Mouse (Mus musculus): ENCODE results near the gene Abhd14b.

Gene Abhd14b

DNA sequence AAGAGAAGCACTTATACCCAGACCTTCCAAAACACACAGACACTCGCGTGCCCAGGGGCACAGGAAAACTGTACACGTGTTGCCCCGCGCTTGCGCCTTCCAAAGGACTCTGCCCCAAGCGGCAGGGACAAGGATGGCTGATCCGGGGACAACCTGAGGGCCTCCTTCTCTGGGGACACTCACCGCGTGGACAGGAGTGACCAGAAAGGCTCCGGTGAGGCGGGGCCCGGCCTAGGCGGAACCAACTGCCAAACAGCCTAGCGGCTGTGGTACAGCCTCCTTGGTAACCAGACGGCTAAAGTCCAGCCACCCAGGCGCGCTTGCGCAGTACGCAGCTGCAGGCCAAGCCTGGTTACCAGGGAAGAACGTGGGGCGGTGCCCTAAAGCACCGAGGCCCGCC, at the start of gene Abhd14b, which contains the start of gene Abhd14a:
Abhd14b (plus strand) TSS at position 112 of the 400 bp plus-strand sequence.
Abhd14a (minus strand) TSS at position 331 of the 400 bp plus-strand sequence.
- DNase-seq: peak; percentile 98

- DNase-seq: no peak
These were observed 49.5 kb upstream of the Abhd14b start for GRCm38 (mm10) chr9:106397733-106398132.

DNA sequence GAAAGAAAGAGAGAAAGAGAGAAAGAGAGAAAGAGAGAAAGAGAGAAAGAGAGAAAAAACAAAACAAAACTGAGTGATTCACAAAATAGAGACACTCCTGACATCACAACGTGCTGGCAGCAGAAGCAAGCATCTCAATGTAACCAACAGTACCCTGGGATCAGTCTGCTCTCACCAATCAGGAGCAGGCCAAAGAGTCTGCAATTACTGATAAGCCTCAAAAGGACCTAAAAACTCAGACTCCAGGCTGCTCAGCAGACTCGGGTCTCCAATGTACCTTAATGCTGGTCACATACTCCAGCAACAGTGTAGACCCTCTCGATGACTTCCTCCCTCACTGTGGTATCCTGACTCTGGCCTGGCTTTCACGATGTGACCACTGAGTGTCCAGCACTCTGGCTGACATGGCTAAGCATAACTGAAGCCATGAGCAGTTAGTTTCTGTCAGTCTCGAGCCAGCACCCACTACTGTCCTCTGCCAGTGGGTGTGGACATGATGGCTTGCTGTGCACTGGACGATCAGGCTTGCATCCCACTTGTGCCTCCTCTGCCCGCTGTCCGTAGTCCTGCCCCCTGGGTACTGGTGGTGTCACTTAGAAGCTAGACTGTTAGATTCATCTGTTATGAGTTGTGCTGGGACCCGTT, 48.5 kb upstream of the Abhd14b start:
- no peak for DNase-seq

DNA sequence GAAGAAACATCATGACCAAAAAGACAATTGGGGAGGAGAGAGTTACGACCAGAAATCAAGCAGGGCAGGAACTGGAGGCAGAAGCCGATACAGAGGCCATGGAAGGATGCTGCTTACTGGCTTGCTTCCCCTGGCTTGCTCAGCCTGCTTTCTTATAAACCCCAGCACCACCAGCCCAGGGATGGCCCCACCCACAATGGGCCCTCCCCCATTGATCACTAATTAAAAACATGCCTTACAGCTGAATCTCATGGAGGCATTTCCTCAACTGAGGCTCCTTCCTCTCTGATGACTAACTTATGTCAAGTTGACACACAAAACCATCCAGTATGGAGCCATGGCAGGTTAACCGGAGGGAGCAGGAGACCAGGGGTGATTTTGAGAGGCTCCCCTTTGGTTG, 47.5 kb upstream of the Abhd14b start:
- DNase-seq: no peak

- DNase-seq: no peak
These were observed 45.1 kb upstream of the Abhd14b start for GRCm38 (mm10) chr9:106402149-106402548.

DNA sequence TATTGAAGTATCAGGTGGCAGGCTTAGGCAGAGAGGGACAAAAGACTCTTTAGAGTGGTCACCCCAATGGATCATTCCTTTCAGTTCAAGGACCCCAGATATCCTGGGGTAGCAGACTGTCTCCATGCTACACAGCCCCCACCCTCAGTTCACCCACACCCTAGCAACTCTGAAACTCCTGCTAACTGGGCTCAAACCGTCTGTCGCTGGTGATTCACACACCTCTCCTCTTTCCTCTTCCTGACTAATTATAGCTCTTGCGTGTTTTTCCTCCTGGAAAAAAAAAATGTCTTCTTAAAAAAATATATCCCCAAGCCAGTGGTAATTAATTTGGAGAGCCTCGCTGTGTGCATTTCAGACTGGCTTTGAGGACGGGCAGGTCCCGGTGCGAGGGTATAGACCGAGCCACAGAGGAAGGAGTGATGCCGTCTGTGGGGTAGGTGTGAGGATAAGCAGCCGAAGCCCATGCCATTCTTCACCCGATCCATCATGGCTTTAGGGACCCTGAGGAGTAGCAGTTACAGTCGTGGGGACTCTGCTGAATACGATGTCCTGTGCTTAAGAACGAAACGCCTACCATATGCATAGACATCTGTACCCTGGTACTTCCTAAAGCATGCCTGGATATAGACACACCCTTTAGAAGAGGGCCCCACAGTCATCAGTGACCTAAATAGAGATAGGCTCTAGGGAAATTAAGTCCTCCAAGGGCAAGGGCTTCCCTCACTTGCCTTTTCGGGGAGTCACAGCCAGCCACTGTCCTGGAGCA, 44.5 kb upstream of the Abhd14b start:
- DNase-seq: no peak

DNA sequence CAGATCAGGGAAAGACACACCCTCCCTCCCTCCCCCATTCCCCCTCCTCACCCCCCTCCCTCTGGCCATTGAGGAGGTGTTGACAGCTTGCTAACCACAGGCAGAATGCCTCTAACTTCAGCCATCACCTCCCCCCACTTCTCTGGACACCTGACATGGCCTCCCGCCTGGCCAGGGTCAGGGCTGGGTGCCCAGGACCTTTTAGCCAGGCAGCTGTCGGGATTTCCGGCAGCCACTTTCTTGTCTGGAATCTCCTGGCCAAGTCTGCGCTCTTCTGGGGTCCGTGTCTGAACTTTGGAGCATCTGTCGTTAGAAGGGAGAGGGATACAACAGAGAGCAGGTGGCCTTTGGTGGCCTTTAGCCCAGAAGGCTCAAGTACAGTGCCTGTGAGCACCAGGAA, 42.0 kb upstream of the Abhd14b start:
- DNase-seq: no peak

DNA sequence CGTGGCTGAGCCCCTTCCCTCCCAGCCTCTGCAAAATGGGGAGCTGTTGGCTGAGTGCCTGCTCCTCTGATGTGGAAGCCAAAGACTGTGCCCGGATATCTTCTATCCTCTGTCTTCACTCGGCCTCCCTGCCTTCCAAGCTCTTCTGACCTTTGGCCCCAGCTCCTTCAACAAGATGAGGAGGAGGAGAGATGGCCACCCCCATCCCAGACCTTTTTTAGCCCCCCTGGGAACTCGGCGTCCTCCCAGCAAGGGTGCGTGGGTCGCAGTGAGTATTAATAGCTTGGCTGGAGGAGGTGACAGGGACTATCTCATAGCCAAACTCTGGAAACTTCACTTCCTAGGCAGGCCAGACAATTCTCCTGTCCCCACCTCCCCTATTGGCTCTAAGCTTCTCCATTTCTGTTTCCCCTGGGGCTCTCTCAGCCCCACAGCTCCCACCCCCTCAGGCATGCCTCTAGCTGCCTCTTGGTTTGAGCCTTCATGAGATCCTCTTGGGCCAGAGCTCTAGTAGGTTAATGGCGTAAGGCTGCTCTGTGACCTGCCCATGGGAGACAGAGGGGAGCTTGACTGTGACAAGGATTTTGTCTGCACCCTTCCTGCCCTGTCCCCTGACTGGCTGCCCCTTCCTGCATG, 40.7 kb upstream of the Abhd14b start:
- DNase-seq: no peak

- DNase-seq: no peak
These were observed 38.2 kb upstream of the Abhd14b start for GRCm38 (mm10) chr9:106409096-106409495.

DNA sequence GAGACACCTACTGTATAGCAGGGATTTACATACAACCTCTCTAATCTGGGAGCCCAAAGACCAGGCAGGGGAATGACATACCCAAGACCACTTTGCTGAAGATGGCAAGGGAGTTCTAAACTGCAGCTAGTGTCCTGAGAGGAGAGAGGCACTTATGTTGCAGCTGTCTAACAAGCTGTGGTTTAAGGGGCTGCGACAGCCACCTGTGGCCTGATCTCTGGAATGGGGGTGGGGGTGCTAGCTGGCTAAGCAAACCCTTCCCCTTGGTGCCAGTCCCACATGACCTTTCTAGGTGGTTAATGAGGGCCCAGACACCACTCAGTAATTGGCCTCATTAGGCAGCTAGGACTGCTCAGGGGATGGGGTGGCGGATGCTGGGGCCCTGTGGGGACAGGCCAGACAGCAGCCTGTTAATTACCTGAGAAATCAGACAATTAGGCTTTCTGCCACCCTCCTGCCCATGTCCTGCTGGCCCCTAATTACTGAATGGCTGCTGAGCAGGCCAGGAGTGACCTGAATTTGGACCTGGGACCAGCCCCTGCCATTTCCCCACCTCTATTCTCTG, 37.1 kb upstream of the Abhd14b start:
- DNase-seq: no peak

GRCm38 (mm10) chr9:106411091-106411594, 36.1 kb upstream of the Abhd14b start:
- no peak for DNase-seq

GRCm38 (mm10) chr9:106411729-106412128, 35.5 kb upstream of the Abhd14b start:
- DNase-seq: no peak

DNA sequence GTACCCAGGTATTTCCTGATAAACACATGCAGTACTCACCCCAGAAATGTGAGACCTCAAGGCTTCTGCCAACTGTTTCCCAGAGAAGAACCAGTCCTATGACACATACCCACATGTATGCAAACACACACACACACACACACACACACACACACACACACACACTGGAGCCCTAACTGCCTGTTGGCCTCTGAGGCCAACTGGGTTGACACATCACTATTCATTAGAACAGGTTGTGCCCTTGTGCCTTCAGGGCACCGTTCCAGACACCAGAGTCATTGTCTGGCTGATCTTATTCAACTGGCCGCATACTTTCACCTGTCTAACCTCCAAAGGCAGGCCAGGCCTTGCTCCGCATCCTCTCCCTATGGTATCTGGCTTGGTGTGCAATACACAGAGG, 35.0 kb upstream of the Abhd14b start:
- no peak for DNase-seq

DNA sequence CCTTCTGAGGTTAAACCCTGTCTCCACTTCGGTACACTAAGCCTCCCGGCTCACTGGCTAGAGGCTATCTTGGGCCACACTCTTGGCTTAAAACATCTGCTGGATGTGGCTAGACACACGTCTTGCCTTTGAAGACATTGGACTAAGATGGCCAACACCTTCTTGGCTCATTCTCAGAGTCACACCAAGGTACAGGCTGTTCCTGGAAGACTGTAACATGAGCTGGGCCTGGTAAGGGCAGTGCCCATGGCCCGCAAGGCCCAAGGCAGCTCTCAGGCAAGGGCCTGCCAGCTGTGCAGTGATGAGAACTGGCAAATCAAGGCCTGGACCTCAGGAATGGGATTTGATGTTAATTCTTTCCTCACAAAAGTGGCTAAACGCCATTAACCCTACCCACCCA, 33.7 kb upstream of the Abhd14b start:
- DNase-seq: no peak

GRCm38 (mm10) chr9:106416826-106417225, 30.4 kb upstream of the Abhd14b start:
- DNase-seq: no peak

DNA sequence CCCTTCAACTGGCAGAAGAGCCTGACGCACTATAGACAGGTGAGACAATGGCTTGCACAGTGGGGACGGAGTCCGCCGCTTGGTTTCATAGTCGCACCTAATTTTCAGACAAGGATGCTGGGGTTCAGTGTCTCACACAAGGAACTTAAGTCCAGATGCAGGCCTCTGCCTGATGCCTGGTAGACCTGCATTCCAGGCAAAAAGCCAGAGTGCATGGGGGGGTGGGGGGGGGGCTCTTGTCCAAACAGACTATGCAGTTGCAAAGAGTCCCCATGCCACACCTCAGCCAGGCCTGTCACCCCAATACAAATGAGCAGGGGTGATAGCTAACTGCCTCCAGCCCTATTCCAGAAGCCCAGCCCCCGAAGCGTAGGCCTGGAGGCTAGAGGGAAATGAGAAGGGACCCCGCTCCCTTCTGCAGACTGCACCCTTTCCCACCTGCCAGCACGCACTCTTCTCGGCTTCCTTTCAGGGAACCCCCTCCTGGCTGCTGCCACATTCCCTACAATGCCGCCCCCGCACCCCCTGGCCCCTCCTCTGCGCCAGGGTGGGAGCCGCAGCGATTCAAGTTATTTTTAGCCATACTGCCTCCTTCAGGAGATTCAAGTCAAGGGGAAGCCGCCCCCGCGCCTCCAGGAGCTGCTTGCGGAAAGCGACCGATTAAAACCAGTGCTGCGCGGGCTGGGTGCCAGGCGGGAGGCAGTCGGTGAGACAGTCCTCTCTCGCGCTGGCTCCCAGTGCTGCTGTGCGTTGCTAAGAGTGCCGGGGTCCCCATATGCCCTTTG, 29.2 kb upstream of the Abhd14b start:
- DNase-seq: peak; percentile 79

DNA sequence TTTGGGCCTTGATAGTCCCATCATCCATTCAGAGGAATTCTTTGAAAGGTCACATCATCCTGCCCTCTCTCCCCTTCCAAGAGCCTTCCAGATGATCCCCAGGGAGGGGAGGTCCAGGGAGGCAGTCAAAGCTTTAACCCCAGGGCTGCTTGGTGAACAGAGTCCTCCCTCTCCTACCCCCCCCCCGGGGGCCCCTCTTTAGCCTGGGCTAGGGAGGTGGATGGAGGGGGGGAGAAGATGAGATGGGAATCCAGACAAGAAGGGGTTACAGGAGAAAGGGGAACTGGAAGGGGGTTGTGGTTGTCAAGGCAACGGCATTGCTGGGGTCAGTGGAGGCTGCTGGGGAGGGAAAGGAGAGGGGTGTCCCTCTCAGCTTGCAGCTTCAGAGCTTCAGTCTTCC, 26.7 kb upstream of the Abhd14b start:
- no peak for DNase-seq

GRCm38 (mm10) chr9:106421033-106421864, 26.0 kb upstream of the Abhd14b start:
- no peak for DNase-seq

DNA sequence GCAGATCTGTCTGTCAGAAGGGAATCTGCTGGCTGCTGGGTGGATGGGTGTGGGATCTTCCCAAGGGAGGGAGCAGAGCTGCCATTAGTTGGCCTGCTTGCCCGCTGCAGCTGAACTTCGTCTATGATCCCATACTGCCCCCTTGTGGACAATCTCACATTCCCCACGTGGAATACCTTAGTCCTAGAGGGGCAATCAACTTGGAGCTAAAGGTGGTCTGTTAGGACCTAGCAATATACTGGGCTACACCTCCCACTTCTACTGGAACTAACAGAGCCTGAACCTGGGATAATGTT, 25.4 kb upstream of the Abhd14b start:
- peak; percentile 81 for DNase-seq

- DNase-seq: no peak
These were observed 18.5 kb upstream of the Abhd14b start for GRCm38 (mm10) chr9:106428719-106429220.

DNA sequence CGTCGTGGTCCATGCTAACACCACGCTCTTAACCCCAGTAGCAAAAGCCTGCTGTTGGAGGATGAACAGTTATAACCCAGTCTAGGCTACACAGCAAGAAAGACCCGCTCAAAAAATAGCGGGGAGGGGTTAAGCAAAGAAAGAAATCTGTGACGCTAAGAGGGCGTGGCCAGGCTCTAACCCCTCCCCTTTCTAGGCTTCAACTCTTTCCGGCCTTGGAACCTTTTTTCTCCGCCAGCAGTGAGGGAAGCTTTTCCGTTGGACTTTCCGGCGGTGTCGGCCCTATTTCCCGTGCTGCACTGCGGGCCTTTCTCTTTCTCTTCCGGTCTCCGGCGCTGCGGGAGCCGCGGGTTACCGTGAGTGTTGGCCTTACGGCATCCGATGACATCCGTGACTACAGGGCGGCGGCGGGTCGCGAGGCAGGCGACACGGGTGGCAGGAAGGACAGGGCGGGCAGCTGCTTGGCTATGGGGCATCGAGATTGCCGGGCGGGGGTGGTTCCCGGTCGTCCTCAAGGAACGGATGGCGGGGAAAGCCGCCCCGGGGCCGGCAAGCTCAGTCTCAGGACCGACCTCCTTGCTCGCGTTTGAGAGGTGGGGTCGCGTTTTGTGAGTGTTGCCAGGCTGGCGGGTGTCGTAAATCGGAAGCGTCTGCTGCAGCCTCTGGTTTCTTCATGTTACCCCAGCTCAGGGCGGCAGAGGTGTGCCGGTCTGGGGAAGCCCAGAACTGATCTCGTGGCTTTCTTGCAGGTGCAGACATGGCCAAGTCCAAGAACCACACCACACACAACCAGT, 17.8 kb upstream of the Abhd14b start, which contains the start of gene Rpl29:
Rpl29 (plus strand) TSS at position 234 of the 794 bp plus-strand sequence.
- peak; percentile 95 for DNase-seq
